Mouse (Mus musculus): ENCODE data around the gene Kifc3.

DNA sequence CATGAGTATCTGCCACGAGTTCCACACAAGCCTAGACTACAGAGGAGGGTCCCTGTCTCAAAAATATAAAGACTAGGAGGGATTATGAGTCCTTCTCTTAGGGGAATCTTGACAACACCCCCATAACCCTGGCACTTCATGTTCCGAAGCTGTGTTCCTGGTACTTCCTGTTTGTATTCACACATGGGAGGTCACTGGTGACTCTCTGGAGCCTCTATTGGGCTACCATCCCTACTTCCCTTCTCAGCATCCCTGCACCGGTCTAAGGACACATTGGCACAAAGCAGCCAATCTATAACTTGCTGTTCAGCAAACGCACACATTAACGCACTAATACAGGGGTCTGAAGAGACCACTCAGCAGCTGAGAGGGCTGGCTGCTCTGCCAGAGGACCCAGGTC, 70.6 kb downstream of the Kifc3 start:
- TF ChIP-seq CTCF (IDR thresholded peaks at IDR 0.05; ENCODE audit: low read depth, low read length): no peak
- no peak for TF ChIP-seq POLR2A (IDR thresholded peaks at IDR 0.05; ENCODE audit: borderline replicate concordance, low read depth, low read length)

All from bone marrow macrophage, adult 2 months (primary cell).